9 mouse cellular contexts compared by ENCODE assay signal in the genomic region with DNA sequence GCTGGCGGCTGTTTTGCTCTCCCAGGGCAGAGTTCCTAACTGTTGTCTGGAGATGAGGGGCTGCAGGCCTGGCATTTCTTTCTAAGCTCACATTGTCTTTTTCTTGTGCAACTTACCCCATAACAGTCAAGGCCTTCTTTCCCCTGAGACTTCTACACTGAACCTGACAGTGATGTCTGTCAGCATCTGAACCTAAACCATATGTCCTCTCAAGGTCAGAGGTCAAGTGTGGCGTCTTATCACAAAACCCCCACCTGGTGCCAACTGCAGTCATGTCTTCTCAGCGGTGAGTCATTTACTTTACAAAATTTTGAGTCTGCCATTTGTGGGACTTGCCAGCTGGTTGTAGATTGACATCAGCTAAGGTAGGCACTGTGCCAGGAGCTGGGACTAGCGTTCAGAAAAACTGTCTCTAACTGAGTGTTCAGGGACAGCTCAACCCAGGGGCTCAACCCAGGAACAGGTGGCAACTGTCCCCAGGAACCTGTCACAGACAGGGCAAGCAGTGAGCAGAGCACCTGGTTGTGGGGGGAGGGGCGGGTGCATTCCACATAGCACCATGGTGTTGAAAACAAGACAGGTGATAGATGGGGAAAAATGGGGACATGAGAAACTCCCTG.
DNase-seq lines count a peak whose midpoint lies in the region; TF ChIP-seq lines count a peak whose summit lies in the region.
"Had no signal": no experiment of that assay in that cellular context is flagged by ENCODE, and none has a peak within 500 bp of the region (broad histone marks: within the 10 kb centered on the region; RNA-seq: fewer than 3 reads in every experiment).

No protein-coding gene starts in this region.

- DNase-seq in kidney, postnatal 25 days: peak; percentile 48 to 50
- no peak for DNase-seq in kidney, postnatal 14 days
- peak; percentile 69 for DNase-seq in MN1 (ENCODE audit: low spot score)
- DNase-seq in adrenal gland, postnatal 25 days: peak; percentile 44
- DNase-seq in layer of hippocampus, adult 2 months (ENCODE audit: low spot score in 2 of 2): peak; percentile 46 to 51
- DNase-seq in retina, embryonic 14.5 days (ENCODE audit: low spot score): no peak
- no peak for DNase-seq in gastrocnemius, adult 8-10 months (ENCODE audit: low spot score in 2 of 2)
- DNase-seq in gastrocnemius, postnatal 4 days (ENCODE audit: low spot score in 2 of 2): no peak

- TF ChIP-seq CTCF in layer of hippocampus, adult 2 months (conservative IDR thresholded peaks at IDR 0.05): no peak

- no peak overlapping the region for H3K4me3 ChIP-seq in layer of hippocampus, adult 2 months

- H3K27ac ChIP-seq in layer of hippocampus, adult 2 months: no peak overlapping the region
- H3K27ac ChIP-seq: macrophage had no signal

Comparison
In these comparisons a context has a peak if more than half of its experiments do, and no peak if none do; other contexts are left out.
1. DNase-seq: peak in kidney, postnatal 25 days (2 of 2), MN1 (single experiment), adrenal gland, postnatal 25 days (single experiment) and layer of hippocampus, adult 2 months (2 of 2); none in kidney, postnatal 14 days (single experiment), retina, embryonic 14.5 days (single experiment), gastrocnemius, adult 8-10 months (0 of 2) and gastrocnemius, postnatal 4 days (0 of 2).